In genomic region chr1:168502266-168502665, GRCm38 (mm10) we compare ENCODE assay signal across 10 mouse cellular contexts.
A peak's percentile ranks its signal among the peaks of the same experiment; 100 is the strongest.
DNase-seq lines count a peak whose midpoint lies in the region; ATAC-seq and TF ChIP-seq lines count a peak whose summit lies in the region.
"Had no signal": no experiment of that assay in that cellular context is flagged by ENCODE, and none has a peak within 500 bp of the region (broad histone marks: within the 10 kb centered on the region; RNA-seq: fewer than 3 reads in every experiment).

No protein-coding gene starts in this region.

- H3K4me2 ChIP-seq in neural tube, embryonic 13.5 days, result no peak overlapping the region
- no peak overlapping the region for H3K4me2 ChIP-seq in stomach, postnatal 0 days (replicated peaks; ENCODE audit: low read depth)
- H3K4me2 ChIP-seq in hindbrain, embryonic 13.5 days, result no peak overlapping the region
- H3K4me2 ChIP-seq: embryonic facial prominence, embryonic 15.5 days; liver, embryonic 13.5 days had no signal

- DNase-seq in neural tube, embryonic 10.5 days (ENCODE audit: extremely low spot score, low spot score), result no peak
- DNase-seq in heart, adult 18-20 months, result peak; percentile 30 to 44
- peak; percentile 31 for DNase-seq in kidney, postnatal 10 days
- peak; percentile 22 for DNase-seq in stomach, postnatal 0 days (ENCODE audit: low spot score)
- no peak for DNase-seq in layer of hippocampus, adult 18-20 months (ENCODE audit: low spot score in 2 of 2)
- DNase-seq in layer of hippocampus, adult 9-11 months, result no peak
- DNase-seq: liver, embryonic 13.5 days had no signal

- no peaks in the 10 kb centered on the region; the same call in 1 of the 2 replicates for H3K4me1 ChIP-seq in neural tube, embryonic 13.5 days (replicated peaks)
- H3K4me1 ChIP-seq in stomach, postnatal 0 days (replicated peaks; ENCODE audit: control insufficient read depth, insufficient read depth), result no peaks in the 10 kb centered on the region
- H3K4me1 ChIP-seq in hindbrain, embryonic 13.5 days (replicated peaks), result peaks cover 5% of the 10 kb centered on the region; the same call in 1 of the 2 replicates
- H3K4me1 ChIP-seq: embryonic facial prominence, embryonic 15.5 days; liver, embryonic 13.5 days had no signal

- H3K9ac ChIP-seq in neural tube, embryonic 13.5 days, result no peak overlapping the region
- H3K9ac ChIP-seq in stomach, postnatal 0 days (ENCODE audit: low read length), result no peak overlapping the region
- no peak overlapping the region for H3K9ac ChIP-seq in hindbrain, embryonic 13.5 days
- H3K9ac ChIP-seq: embryonic facial prominence, embryonic 15.5 days; liver, embryonic 13.5 days had no signal

- H3K4me3 ChIP-seq in neural tube, embryonic 13.5 days, result no peak overlapping the region
- H3K4me3 ChIP-seq in stomach, postnatal 0 days (ENCODE audit: low read depth, low read length), result no peak overlapping the region
- H3K4me3 ChIP-seq in hindbrain, embryonic 13.5 days, result no peak overlapping the region
- H3K4me3 ChIP-seq: embryonic facial prominence, embryonic 15.5 days; liver, embryonic 13.5 days had no signal

- H3K9me3 ChIP-seq in neural tube, embryonic 13.5 days, result no peaks in the 10 kb centered on the region
- no peaks in the 10 kb centered on the region for H3K9me3 ChIP-seq in stomach, postnatal 0 days (ENCODE audit: control insufficient read depth, low read length)
- H3K9me3 ChIP-seq in hindbrain, embryonic 13.5 days, result no peaks in the 10 kb centered on the region
- H3K9me3 ChIP-seq: embryonic facial prominence, embryonic 15.5 days; liver, embryonic 13.5 days had no signal

- TF ChIP-seq EP300 in stomach, postnatal 0 days (optimal IDR thresholded peaks at IDR 0.05), result no peak

- H3K36me3 ChIP-seq in neural tube, embryonic 13.5 days, result no peaks in the 10 kb centered on the region
- H3K36me3 ChIP-seq in stomach, postnatal 0 days (ENCODE audit: control insufficient read depth, insufficient read depth, low read length), result no peaks in the 10 kb centered on the region
- H3K36me3 ChIP-seq in hindbrain, embryonic 13.5 days, result no peaks in the 10 kb centered on the region
- H3K36me3 ChIP-seq: embryonic facial prominence, embryonic 15.5 days; liver, embryonic 13.5 days had no signal

- no peak for TF ChIP-seq CTCF in stomach, postnatal 0 days (IDR thresholded peaks at IDR 0.05; ENCODE audit: low read depth)

- peak; percentile 36; the same call in 1 of the 2 replicates for ATAC-seq in neural tube, embryonic 13.5 days (ENCODE audit: low read depth)
- peak; percentile 64 for ATAC-seq in stomach, postnatal 0 days (ENCODE audit: low FRiP score, low TSS enrichment)
- ATAC-seq in hindbrain, embryonic 13.5 days (ENCODE audit: low FRiP score), result no peak

- WGBS in neural tube, embryonic 13.5 days, result 25% methylated on average over 7 of the region's 7 CpGs
- 31% methylated on average over 7 of the region's 7 CpGs for WGBS in stomach, postnatal 0 days
- 36% methylated on average over 7 of the region's 7 CpGs for WGBS in hindbrain, embryonic 13.5 days

- no peak overlapping the region for H3K27ac ChIP-seq in neural tube, embryonic 13.5 days (replicated peaks)
- no peak overlapping the region for H3K27ac ChIP-seq in stomach, postnatal 0 days (replicated peaks)
- H3K27ac ChIP-seq in hindbrain, embryonic 13.5 days, result no peak overlapping the region
- H3K27ac ChIP-seq: embryonic facial prominence, embryonic 15.5 days; liver, embryonic 13.5 days had no signal

- no peaks in the 10 kb centered on the region for H3K27me3 ChIP-seq in neural tube, embryonic 13.5 days
- H3K27me3 ChIP-seq in stomach, postnatal 0 days (ENCODE audit: control insufficient read depth, insufficient read depth, low read length), result no peaks in the 10 kb centered on the region
- no peaks in the 10 kb centered on the region for H3K27me3 ChIP-seq in hindbrain, embryonic 13.5 days
- H3K27me3 ChIP-seq: embryonic facial prominence, embryonic 15.5 days; liver, embryonic 13.5 days had no signal

Comparison
In these comparisons a context has a peak if more than half of its experiments do, and no peak if none do; other contexts are left out.
1. DNase-seq: peak in heart, adult 18-20 months (2 of 2), kidney, postnatal 10 days (single experiment) and stomach, postnatal 0 days (single experiment); none in neural tube, embryonic 10.5 days (single experiment), layer of hippocampus, adult 18-20 months (0 of 2) and layer of hippocampus, adult 9-11 months (single experiment).